Mouse (Mus musculus): ENCODE measurements around the gene Cd151. TPM values are rescaled to one million over a fixed set of nuclear protein-coding genes. Genes with fewer than 3 reads are reported as not detected.

The Cd151 gene
- polyA plus RNA-seq, 1 experiment from 2014 or later, result 43.8 TPM

DNA sequence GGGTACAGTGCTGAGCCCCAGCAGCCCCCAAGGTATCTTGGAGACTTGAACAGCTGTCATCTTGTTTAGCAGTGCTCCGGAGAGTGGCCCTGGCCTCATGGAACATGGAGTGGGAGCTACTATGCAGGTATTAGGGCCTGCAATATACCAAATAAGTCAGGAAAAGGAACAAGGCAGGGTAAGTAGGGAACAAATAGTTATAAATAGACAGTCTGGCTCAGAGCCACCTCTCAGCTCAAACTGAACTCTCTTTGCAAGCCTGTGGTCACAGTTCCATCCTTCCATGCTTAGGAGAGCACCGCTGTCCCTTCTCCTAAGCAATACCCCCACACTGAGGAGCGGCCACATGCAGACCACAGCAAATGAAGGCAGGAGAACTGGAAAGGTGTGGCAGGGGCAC lies 30.4 kb downstream of the Cd151 start:
- ATAC-seq (ENCODE audit: low FRiP score, low TSS enrichment) (no peak), DNase-seq (no peak)
- Histone ChIP-seq H3K4me1 (ENCODE audit: control insufficient read depth, insufficient read depth, low read length) (no peaks in the 10 kb centered on the region), H3K4me2 (ENCODE audit: low read length) (no peak overlapping the region), H3K4me3 (replicated peaks; ENCODE audit: low read depth, low read length) (no peak overlapping the region), H3K9ac (replicated peaks; ENCODE audit: low read length) (no peak overlapping the region), H3K36me3 (ENCODE audit: control insufficient read depth, insufficient read depth, low read length) (peaks cover 42% of the 10 kb centered on the region), H3K27me3 (ENCODE audit: control insufficient read depth, insufficient read depth, low read length) (no peaks in the 10 kb centered on the region), H3K9me3 (ENCODE audit: control insufficient read depth, low read length) (no peaks in the 10 kb centered on the region), H3K27ac (replicated peaks; ENCODE audit: low read depth, low read length) (no peak overlapping the region)
- WGBS, result 95% methylated on average over 3 of the region's 3 CpGs

DNA sequence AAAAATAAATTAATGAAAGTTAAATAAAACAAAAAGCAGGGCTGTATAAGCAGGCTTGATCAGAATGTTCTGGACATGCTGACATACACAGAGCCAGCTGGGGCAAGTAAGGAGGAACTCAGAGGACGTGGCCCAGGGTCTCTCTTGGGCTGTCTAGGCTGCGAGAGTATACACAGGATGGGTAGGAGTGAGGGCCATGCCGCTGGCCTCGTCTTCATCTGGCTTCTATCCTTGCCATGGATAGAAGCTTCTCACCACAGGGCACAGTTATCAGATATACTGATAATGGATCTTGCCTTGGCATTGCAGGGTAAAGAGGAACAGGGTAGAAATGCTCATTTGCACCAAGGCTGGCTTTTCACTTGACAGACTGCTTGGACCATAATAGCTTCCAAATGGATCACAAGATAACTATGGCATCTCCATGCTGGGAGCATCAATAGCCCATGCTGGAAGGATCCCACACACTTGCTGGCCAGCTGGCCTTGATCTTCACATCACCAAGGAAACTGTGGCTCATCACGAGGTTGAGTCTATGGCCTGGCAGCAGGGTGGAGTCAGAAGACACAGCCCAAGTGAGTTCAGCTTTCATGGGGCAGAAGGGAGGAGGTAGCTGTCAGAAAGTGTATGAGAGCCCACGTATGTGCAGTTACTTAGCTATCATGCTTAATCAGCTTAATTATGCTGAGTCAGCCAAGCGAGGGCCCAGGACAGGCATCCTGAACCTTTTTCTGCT lies 34.8 kb downstream of the Cd151 start:
- H3K4me3 ChIP-seq (replicated peaks; ENCODE audit: low read depth, low read length), result no peak overlapping the region
- DNase-seq, result no peak

DNA sequence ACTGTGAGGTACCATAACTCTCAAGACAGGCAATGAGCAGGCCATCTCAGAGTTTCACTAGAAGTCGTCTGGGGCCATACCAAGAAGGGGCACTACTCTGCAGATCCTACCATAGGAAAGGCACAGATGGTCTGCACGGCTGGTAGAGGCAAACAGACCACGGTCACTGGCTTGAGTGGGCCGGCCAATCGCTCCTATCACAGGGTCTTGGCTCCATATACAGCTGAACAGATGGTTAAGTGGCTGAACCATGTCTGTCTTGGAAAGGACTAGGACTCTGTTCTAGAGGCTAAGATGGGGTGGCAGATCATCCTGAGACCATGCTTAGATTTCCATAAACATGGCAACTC lies 35.3 kb downstream of the Cd151 start:
- peaks cover 13% of the 10 kb centered on the region for H3K36me3 ChIP-seq (ENCODE audit: control insufficient read depth, insufficient read depth, low read length)
- WGBS, result 94% methylated on average over 5 of the region's 5 CpGs

More for the DNA sequence above, 34.8 kb downstream of the Cd151 start:
- Histone ChIP-seq H3K4me2 (ENCODE audit: low read length) (no peak overlapping the region), H3K27ac (replicated peaks; ENCODE audit: low read depth, low read length) (no peak overlapping the region), H3K9ac (replicated peaks; ENCODE audit: low read length) (no peak overlapping the region), H3K36me3 (ENCODE audit: control insufficient read depth, insufficient read depth, low read length) (peaks cover 15% of the 10 kb centered on the region), H3K9me3 (ENCODE audit: control insufficient read depth, low read length) (no peaks in the 10 kb centered on the region), H3K27me3 (ENCODE audit: control insufficient read depth, insufficient read depth, low read length) (no peaks in the 10 kb centered on the region), H3K4me1 (ENCODE audit: control insufficient read depth, insufficient read depth, low read length) (no peaks in the 10 kb centered on the region)
- 90% methylated on average over 7 of the region's 7 CpGs for WGBS
- ATAC-seq (ENCODE audit: low FRiP score, low TSS enrichment), result no peak

DNA sequence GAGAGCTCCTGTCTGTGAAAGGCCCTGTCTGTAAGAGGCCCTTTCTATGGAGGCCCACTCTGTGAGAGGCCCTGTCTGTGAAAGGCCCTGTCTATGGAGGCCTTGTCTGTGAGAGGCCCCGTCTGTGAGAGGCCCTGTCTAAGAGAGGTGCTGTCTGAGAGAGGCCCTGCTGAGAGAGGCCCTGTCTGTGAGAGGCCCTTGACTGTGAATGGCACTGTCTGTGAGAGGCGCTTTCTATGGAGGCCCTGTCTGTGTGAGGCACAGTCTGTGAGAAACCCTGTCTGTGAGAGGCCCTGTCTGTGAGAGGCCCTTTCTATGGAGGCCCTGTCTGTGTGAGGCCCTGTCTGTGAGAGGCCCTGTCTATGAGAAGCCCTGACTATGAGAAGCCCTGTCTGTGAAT lies 39.1 kb downstream of the Cd151 start:
- Histone ChIP-seq H3K27ac (replicated peaks; ENCODE audit: low read depth, low read length) (no peak overlapping the region), H3K4me1 (ENCODE audit: control insufficient read depth, insufficient read depth, low read length) (no peaks in the 10 kb centered on the region), H3K9ac (replicated peaks; ENCODE audit: low read length) (no peak overlapping the region), H3K9me3 (ENCODE audit: control insufficient read depth, low read length) (no peaks in the 10 kb centered on the region), H3K27me3 (ENCODE audit: control insufficient read depth, insufficient read depth, low read length) (no peaks in the 10 kb centered on the region), H3K36me3 (ENCODE audit: control insufficient read depth, insufficient read depth, low read length) (peaks cover 16% of the 10 kb centered on the region), H3K4me3 (replicated peaks; ENCODE audit: low read depth, low read length) (no peak overlapping the region), H3K4me2 (ENCODE audit: low read length) (no peak overlapping the region)
- no peak for DNase-seq
- WGBS, result 74% methylated on average over 2 of the region's 2 CpGs
- ATAC-seq (ENCODE audit: low FRiP score, low TSS enrichment), result no peak

More for the DNA sequence above, 35.3 kb downstream of the Cd151 start:
- Histone ChIP-seq H3K27me3 (ENCODE audit: control insufficient read depth, insufficient read depth, low read length) (no peaks in the 10 kb centered on the region), H3K9ac (replicated peaks; ENCODE audit: low read length) (no peak overlapping the region), H3K4me3 (replicated peaks; ENCODE audit: low read depth, low read length) (no peak overlapping the region), H3K27ac (replicated peaks; ENCODE audit: low read depth, low read length) (no peak overlapping the region), H3K4me2 (ENCODE audit: low read length) (no peak overlapping the region), H3K9me3 (ENCODE audit: control insufficient read depth, low read length) (no peaks in the 10 kb centered on the region), H3K4me1 (ENCODE audit: control insufficient read depth, insufficient read depth, low read length) (no peaks in the 10 kb centered on the region)
- ATAC-seq (ENCODE audit: low FRiP score, low TSS enrichment) (no peak), DNase-seq (no peak)

DNA sequence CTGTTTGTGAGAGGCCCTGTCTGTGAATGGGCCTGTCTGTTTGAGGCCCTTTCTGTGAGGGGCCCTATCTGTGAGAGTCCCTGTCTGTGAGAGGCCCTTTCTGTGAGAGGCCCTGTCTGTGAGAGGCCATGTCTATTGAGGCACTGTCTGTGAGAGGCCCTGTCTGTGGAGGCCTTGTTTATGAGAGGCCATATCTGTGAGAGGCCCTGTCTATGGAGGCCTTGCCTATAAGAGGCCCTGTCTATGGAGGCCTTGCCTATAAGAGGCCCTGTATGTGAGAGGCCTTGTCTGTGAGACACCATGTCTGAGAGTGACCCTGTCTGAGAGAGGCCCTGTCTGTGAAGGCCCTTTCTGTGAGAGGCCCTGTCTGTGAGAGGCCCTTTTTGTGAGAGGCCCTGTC lies 41.0 kb downstream of the Cd151 start:
- Histone ChIP-seq H3K4me3 (replicated peaks; ENCODE audit: low read depth, low read length) (no peak overlapping the region), H3K27ac (replicated peaks; ENCODE audit: low read depth, low read length) (no peak overlapping the region; the same call in 1 of the 2 replicates), H3K27me3 (ENCODE audit: control insufficient read depth, insufficient read depth, low read length) (no peaks in the 10 kb centered on the region), H3K9me3 (ENCODE audit: control insufficient read depth, low read length) (no peaks in the 10 kb centered on the region), H3K36me3 (ENCODE audit: control insufficient read depth, insufficient read depth, low read length) (peaks cover 24% of the 10 kb centered on the region; the same call in 1 of the 2 replicates), H3K9ac (replicated peaks; ENCODE audit: low read length) (no peak overlapping the region), H3K4me1 (ENCODE audit: control insufficient read depth, insufficient read depth, low read length) (no peaks in the 10 kb centered on the region), H3K4me2 (ENCODE audit: low read length) (no peak overlapping the region)
- ATAC-seq (ENCODE audit: low FRiP score, low TSS enrichment) (no peak), DNase-seq (no peak)

DNA sequence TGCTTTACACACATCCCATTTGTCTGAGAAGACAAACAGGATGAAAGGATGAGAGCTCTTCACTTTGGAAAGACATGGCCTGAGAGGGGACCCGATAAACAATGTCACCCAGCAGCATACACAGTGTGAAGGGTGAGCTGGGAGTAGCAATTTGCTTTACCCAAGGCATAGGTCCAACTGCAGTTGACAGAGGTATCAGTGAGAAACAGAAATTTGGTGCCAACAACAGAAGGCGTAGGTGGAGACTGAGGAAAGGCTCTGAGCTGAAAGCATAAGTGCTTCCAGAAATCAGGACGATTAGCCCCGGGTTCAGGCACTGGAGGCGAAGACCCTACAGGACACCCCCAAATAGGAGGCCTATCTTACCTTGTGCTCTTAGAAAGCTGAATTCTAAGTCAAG lies 43.0 kb downstream of the Cd151 start:
- no peaks in the 10 kb centered on the region for H3K4me1 ChIP-seq (ENCODE audit: control insufficient read depth, insufficient read depth, low read length)

DNA sequence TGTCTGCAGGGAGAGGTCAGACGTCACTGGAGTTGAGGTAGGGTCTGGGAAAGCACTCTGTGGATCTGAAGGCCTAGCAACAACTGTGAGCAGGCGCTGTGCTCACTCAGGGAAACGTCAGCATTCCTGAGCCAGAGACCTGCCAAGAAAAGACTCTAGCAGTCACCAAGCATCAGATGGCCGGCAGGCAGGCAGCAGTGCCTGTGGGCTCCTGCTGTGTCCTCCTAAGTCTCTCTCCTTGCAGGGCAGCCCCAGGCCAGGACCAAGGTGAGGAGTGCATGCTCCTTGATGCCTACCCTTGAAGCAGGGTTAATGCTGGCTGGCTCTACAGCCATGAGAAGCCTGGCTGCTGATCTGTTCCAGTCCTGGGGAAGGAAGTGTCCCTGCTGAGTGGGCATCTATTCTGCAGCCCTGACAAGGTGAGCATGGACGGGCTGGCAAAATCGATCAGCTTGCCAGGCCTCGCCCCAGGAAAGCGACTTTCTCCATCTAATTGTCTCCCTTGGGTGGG lies 43.5 kb downstream of the Cd151 start:
- Histone ChIP-seq H3K27ac (replicated peaks; ENCODE audit: low read depth, low read length) (no peak overlapping the region), H3K4me3 (replicated peaks; ENCODE audit: low read depth, low read length) (no peak overlapping the region), H3K4me1 (ENCODE audit: control insufficient read depth, insufficient read depth, low read length) (no peaks in the 10 kb centered on the region), H3K27me3 (ENCODE audit: control insufficient read depth, insufficient read depth, low read length) (no peaks in the 10 kb centered on the region), H3K9ac (replicated peaks; ENCODE audit: low read length) (no peak overlapping the region), H3K9me3 (ENCODE audit: control insufficient read depth, low read length) (no peaks in the 10 kb centered on the region), H3K4me2 (ENCODE audit: low read length) (no peak overlapping the region), H3K36me3 (ENCODE audit: control insufficient read depth, insufficient read depth, low read length) (peaks cover 40% of the 10 kb centered on the region)
- no peak for DNase-seq
- ATAC-seq (ENCODE audit: low FRiP score, low TSS enrichment), result no peak
- WGBS, result 69% methylated on average over 8 of the region's 8 CpGs

More for the DNA sequence above, 43.0 kb downstream of the Cd151 start:
- H3K9me3 ChIP-seq (ENCODE audit: control insufficient read depth, low read length), result no peaks in the 10 kb centered on the region
- H3K36me3 ChIP-seq (ENCODE audit: control insufficient read depth, insufficient read depth, low read length), result peaks cover 35% of the 10 kb centered on the region
- H3K27me3 ChIP-seq (ENCODE audit: control insufficient read depth, insufficient read depth, low read length), result no peaks in the 10 kb centered on the region
- H3K4me3 ChIP-seq (replicated peaks; ENCODE audit: low read depth, low read length), result no peak overlapping the region
- whole genome bisulfite sequencing, result 93% methylated on average over 5 of the region's 5 CpGs
- no peak overlapping the region for H3K9ac ChIP-seq (replicated peaks; ENCODE audit: low read length)
- DNase-seq (no peak), ATAC-seq (ENCODE audit: low FRiP score, low TSS enrichment) (no peak)
- H3K4me2 ChIP-seq (ENCODE audit: low read length), result no peak overlapping the region
- H3K27ac ChIP-seq (replicated peaks; ENCODE audit: low read depth, low read length), result no peak overlapping the region

DNA sequence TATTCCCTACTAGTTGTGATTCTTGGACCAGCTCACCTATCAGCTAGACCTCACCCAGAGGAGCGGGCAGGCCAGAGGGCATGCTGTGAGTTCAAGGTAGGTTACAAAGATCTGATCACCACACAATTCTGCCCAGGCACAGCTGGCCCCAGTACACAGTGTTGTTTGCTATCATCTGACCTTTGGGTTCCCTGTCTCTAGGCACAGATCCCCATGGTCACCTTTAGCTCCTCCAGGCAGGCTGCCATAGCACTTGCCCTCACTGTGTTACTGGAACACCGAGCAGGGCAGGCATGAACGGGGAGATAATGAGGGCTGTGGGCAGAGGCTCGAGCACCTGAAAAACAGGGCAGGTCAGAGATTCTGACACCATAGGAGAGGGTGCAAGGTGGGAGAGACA lies 50.4 kb downstream of the Cd151 start:
- peaks cover 49% of the 10 kb centered on the region for H3K36me3 ChIP-seq (ENCODE audit: control insufficient read depth, insufficient read depth, low read length)
- 93% methylated on average over 4 of the region's 4 CpGs for WGBS

DNA sequence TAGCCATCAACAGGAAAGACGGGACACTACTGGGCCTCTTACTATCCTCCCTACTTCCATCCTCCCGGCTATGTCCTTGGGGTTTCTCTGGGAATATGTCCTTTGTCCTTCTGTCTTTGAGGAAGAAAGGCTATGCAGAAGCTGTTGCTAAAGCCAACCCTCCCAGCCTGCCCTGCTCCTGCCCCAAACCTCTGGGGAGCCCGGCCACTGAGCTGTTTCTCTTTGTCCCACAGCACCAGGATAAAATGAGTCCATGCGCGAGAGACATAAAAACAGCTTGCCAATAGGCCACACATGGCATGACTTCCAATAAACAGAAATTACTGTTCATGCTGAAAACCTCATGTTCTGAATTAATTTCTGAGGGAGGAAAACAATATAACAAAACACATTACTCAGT lies 51.1 kb downstream of the Cd151 start:
- Histone ChIP-seq H3K27me3 (ENCODE audit: control insufficient read depth, insufficient read depth, low read length) (no peaks in the 10 kb centered on the region), H3K9me3 (ENCODE audit: control insufficient read depth, low read length) (no peaks in the 10 kb centered on the region), H3K4me3 (replicated peaks; ENCODE audit: low read depth, low read length) (no peak overlapping the region), H3K36me3 (ENCODE audit: control insufficient read depth, insufficient read depth, low read length) (peaks cover 48% of the 10 kb centered on the region), H3K4me1 (ENCODE audit: control insufficient read depth, insufficient read depth, low read length) (no peaks in the 10 kb centered on the region), H3K9ac (replicated peaks; ENCODE audit: low read length) (no peak overlapping the region), H3K4me2 (ENCODE audit: low read length) (no peak overlapping the region), H3K27ac (replicated peaks; ENCODE audit: low read depth, low read length) (no peak overlapping the region)
- DNase-seq, result no peak
- WGBS, result 84% methylated on average over 5 of the region's 5 CpGs
- ATAC-seq (ENCODE audit: low FRiP score, low TSS enrichment), result no peak

More for the DNA sequence above, 50.4 kb downstream of the Cd151 start:
- Histone ChIP-seq H3K4me1 (ENCODE audit: control insufficient read depth, insufficient read depth, low read length) (no peaks in the 10 kb centered on the region), H3K9me3 (ENCODE audit: control insufficient read depth, low read length) (no peaks in the 10 kb centered on the region), H3K27ac (replicated peaks; ENCODE audit: low read depth, low read length) (no peak overlapping the region), H3K4me2 (ENCODE audit: low read length) (no peak overlapping the region), H3K27me3 (ENCODE audit: control insufficient read depth, insufficient read depth, low read length) (no peaks in the 10 kb centered on the region), H3K9ac (replicated peaks; ENCODE audit: low read length) (no peak overlapping the region), H3K4me3 (replicated peaks; ENCODE audit: low read depth, low read length) (no peak overlapping the region)
- DNase-seq (no peak), ATAC-seq (ENCODE audit: low FRiP score, low TSS enrichment) (no peak)
